Mouse (Mus musculus): ENCODE measurements around the gene Sik2. TPM values are rescaled to one million over a fixed set of nuclear protein-coding genes. Genes with fewer than 3 reads are reported as not detected.
A peak's percentile ranks its signal among the peaks of the same experiment; 100 is the strongest.

Gene Sik2
- 14.3 and 14.9 TPM in 2 replicates for polyA plus RNA-seq (2015; fragmentation: Nextera tagmentation; extraction: Ambion mirVana)

DNA sequence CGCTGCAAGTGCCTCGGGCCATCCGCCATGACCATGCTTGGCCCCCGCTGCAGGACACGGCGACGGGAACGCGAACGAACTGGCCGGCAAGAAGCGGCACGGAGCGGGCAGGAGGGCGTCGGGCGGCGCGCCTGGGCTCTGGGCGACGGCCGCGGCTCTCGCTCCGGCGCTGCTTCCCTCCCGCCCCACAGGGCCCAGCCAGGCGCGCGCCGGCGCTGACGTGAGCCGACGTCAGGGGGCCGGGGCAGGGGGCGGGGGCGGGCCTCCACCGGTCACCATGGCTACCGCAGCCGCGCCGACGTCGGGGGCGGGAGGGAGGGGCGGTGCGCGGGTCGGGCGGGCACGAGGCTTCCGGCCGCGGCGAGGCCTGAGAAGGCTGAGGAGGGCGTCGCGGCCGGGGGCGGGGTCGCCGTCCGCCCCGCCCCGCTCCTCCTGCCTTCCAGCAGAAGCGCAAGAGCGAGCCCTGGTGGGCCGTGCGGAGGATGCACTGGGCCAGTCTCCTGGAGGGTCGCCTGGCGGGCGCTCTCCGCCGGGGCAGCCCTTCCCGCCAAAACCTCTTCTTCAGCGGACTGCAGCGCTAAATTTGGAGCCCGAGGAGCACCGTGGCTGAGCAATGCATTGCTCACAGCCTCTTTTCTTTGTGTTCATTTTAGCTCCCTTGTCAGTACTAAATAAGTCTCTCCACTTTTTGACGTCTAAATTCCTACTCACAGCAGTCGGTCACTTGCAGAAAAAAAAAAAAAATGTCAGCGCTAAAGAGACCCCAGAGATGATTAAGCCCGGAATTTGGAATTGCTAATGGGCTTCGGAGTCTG, at the start of gene Sik2:
Gene Sik2 (minus strand): TSS at position 233 of the 815 bp plus-strand sequence.
- ATAC-seq (ENCODE audit: low FRiP score) = peak; percentile 97
- no peaks in the 10 kb centered on the region for H3K36me3 ChIP-seq
- H3K4me1 ChIP-seq (replicated peaks) = peaks cover 7% of the 10 kb centered on the region
- H3K9ac ChIP-seq = peak within 1 kb of the TSS; percentile 92
- H3K4me3 ChIP-seq = peak within 1 kb of the TSS; percentile 91
- H3K9me3 ChIP-seq = no peaks in the 10 kb centered on the region
- H3K27me3 ChIP-seq = 0 out of 2 replicates have a peak, but pooled peaks cover 5% of the 10 kb centered on the region
- under 1% methylated on average over 58 of the region's 85 CpGs for WGBS
- peak within 1 kb of the TSS; percentile 90 for H3K27ac ChIP-seq
- peak within 1 kb of the TSS; percentile 65 for H3K4me2 ChIP-seq

DNA sequence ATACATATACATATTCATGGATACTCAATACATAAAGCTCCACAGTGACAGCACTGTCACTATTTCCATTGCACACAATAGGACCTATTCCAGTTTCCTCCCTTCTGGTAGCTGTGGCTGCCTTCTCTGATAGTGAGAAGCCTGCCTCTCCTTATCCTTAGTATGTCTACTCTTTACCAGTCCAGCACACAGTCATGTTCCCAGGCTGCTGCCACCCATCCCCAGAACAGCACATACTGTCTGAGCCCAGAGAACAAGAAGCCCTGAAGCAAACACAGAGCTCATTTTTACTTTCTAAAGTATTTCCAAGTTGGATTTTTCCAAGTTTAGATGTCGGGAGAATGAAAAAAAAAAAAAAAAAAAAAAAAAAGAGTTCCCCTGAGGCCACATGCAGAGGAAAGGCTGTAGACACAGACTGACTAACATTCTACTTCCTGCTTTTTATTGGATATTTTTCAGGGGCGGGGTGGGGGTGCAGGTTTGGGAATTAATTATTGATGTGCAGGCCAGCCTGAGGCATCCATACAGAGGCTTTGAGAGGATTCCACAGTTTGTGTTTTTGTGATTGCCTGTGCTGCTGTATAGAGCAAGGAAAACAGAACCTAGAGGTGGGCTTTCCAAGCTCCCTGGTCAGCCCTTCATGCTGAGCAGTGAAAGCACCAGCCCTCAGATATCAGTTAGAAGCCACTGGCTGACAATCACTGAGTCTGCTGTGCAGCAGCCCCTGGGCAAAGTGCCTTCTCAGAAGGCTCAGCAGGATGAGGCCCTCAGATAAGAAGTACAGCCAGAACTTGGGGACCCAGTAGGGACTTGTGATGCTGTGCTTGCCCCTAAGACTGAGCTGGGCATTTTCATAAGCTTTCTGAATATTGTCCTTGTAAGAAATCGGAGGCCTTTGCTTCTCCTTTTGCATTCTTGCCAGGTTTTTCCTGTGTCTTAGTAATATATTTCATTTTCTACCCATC, 47.8 kb upstream of the Sik2 start:
- 70% methylated on average over 3 of the region's 3 CpGs for WGBS

DNA sequence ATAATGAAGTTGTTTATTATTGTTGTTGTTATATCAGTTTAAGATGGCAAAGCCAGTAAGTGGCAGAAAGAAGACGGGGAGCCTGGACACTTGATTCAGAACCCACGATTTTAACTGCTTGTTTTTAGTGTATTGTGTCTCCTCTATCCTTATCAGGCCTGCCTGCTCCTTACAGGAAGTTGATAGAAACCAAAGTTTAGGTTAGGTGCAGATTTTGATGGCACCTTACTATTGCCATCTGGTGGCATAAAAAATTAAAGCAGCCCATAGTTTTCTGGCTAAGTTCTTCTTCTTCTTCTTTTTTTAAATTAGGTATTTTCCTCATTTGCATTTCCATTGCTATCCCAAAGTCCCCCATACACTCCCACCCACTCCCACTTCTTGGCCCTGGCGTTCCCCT, 43.3 kb upstream of the Sik2 start:
- Histone ChIP-seq H3K36me3 (no peaks in the 10 kb centered on the region), H3K27me3 (no peaks in the 10 kb centered on the region), H3K4me1 (replicated peaks) (no peaks in the 10 kb centered on the region), H3K27ac (no peak overlapping the region), H3K4me2 (no peak overlapping the region), H3K4me3 (no peak overlapping the region), H3K9me3 (no peaks in the 10 kb centered on the region), H3K9ac (no peak overlapping the region)
- 81% methylated on average over 3 of the region's 3 CpGs for WGBS
- no peak for ATAC-seq (ENCODE audit: low FRiP score)

More for the DNA sequence above, 47.8 kb upstream of the Sik2 start:
- Histone ChIP-seq H3K9me3 (no peaks in the 10 kb centered on the region), H3K4me1 (replicated peaks) (no peaks in the 10 kb centered on the region), H3K27ac (no peak overlapping the region), H3K36me3 (no peaks in the 10 kb centered on the region), H3K9ac (no peak overlapping the region), H3K4me3 (no peak overlapping the region), H3K27me3 (no peaks in the 10 kb centered on the region), H3K4me2 (no peak overlapping the region)
- ATAC-seq (ENCODE audit: low FRiP score) = no peak

DNA sequence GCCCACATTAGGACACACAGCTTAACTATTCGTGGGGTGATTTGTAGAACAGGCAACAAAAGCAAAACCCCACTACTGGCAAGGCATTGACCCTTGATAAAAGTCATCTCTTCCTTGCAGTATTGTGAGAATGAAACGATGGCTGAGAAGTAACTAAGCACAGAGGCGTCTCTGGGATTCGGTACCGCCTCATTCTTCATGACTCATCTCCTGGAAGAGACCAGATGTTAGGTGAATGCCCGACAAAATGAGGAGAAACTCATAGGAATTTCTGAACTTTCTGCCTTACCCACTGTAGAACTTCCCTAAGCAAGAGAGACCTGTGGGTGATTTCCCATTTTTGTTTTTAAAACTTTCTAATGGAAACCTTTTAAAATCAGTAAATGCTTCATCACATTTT, 33.3 kb upstream of the Sik2 start:
- H3K27ac ChIP-seq = no peak overlapping the region
- no peak overlapping the region for H3K9ac ChIP-seq
- H3K4me2 ChIP-seq = no peak overlapping the region
- no peaks in the 10 kb centered on the region for H3K36me3 ChIP-seq
- no peaks in the 10 kb centered on the region for H3K9me3 ChIP-seq
- no peak for ATAC-seq (ENCODE audit: low FRiP score)
- H3K4me1 ChIP-seq (replicated peaks) = no peaks in the 10 kb centered on the region
- no peak overlapping the region for H3K4me3 ChIP-seq
- WGBS = 84% methylated on average over 6 of the region's 6 CpGs
- no peaks in the 10 kb centered on the region for H3K27me3 ChIP-seq

DNA sequence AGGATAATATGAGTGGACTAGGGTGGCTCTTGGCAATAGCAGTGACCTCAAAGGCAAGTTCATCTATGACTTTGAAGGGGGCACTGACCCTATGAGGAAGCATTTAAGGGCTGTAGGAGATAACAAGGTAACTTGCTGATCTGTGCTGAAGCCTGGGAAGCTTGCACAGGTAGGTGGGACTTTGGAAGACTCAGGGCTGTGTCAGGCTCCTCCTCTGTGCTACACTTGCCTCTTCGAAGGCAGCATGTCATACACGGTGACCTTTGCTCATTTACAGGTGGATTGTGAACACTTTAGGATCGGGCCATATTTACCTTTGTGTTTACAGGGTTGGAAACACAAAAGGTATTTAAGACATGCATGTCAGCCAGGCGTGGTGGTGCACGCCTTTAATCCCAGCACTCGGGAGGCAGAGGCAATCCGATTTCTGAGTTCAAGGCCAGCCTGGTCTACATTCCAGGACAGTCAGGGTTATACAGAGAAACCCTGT, 32.7 kb upstream of the Sik2 start:
- Histone ChIP-seq H3K27me3 (no peaks in the 10 kb centered on the region), H3K4me3 (no peak overlapping the region), H3K36me3 (no peaks in the 10 kb centered on the region), H3K27ac (no peak overlapping the region), H3K9ac (no peak overlapping the region), H3K9me3 (no peaks in the 10 kb centered on the region), H3K4me1 (replicated peaks) (no peaks in the 10 kb centered on the region), H3K4me2 (no peak overlapping the region)
- WGBS = 93% methylated on average over 7 of the region's 7 CpGs
- ATAC-seq (ENCODE audit: low FRiP score) = no peak

DNA sequence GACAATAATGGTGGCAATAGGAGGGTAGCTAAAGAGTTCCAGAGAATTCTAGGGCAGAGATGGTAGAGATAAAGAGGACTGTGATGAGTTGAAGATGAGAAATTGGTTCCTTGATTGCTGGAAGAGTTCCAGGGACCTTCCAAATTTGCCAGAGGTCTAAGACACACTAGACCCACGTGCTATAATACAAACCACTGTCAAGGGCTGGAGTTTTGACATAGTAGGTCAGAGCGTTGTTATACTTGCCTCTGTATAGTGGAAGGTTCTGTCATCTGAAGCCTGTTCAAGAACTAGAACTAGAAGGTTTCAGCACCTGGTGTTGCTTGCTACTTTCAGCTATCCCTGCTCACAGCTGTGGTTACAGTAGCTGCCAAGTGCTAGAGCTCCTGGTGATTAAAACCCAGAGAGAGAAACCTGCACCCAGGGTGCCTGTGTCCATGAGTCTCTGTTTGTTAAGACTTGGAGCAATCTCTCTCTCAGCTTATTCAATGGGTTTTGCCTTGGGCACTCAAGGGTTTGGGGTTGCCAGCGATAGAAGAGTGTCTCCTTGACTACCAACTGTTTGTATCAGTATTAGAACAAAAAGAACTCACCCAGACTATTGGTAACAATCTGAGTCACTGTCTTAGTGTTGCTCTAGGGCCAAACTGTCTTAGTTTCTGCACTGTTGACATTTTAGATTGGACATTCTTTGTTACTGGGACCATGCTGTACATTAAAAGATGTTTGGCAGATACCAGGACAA, 24.1 kb upstream of the Sik2 start:
- H3K36me3 ChIP-seq = no peaks in the 10 kb centered on the region
- H3K27me3 ChIP-seq = no peaks in the 10 kb centered on the region
- no peak overlapping the region for H3K4me3 ChIP-seq
- ATAC-seq (ENCODE audit: low FRiP score) = no peak
- H3K4me1 ChIP-seq (replicated peaks) = no peaks in the 10 kb centered on the region
- H3K4me2 ChIP-seq = no peak overlapping the region
- 83% methylated on average over 3 of the region's 3 CpGs for WGBS
- H3K9me3 ChIP-seq = no peaks in the 10 kb centered on the region
- no peak overlapping the region for H3K27ac ChIP-seq
- H3K9ac ChIP-seq = no peak overlapping the region

DNA sequence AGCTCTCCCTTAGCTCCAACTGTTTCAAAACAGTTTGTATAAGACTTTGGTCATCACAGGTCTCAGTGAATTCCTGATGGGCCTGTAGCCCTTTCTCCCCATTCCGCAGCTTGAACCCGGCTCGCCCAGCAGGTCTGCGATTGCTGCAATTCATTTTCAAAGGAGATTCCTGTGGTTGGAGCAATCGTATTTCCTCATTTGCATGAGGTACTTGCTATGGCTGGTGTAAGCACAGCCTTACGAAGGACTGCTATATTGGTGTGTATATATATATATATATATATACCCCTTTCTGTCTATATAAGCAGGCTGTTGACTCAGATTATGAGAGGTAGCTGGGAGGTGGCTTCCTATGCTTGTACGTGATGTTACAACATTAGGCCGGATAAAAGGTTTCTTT, 23.4 kb upstream of the Sik2 start:
- no peak overlapping the region for H3K4me3 ChIP-seq
- no peaks in the 10 kb centered on the region for H3K36me3 ChIP-seq
- no peaks in the 10 kb centered on the region for H3K4me1 ChIP-seq (replicated peaks)
- ATAC-seq (ENCODE audit: low FRiP score) = no peak
- H3K9me3 ChIP-seq = no peaks in the 10 kb centered on the region
- no peak overlapping the region for H3K9ac ChIP-seq
- no peak overlapping the region for H3K4me2 ChIP-seq
- H3K27ac ChIP-seq = no peak overlapping the region
- no peaks in the 10 kb centered on the region for H3K27me3 ChIP-seq
- WGBS = 65% methylated on average over 8 of the region's 8 CpGs

DNA sequence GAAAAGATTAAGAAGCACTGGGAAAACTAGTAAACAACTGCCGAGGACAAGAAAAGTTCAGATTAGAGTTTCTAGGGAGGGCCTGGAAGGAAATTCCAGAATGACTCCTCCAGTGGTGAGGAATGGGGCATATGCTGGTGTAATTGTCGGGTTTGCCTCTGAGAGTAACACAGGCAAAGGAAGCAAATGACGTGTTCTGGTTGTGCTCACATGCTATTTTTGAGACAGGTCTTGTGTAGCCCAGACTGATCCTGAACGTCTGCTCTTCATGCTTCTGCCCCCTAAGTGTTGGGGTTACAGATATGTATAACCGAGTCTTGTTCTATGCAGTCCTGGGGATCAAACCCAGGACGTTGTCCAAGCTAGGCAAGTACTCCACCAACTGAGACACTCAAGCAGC, 22.7 kb upstream of the Sik2 start:
- 75% methylated on average over 6 of the region's 6 CpGs for WGBS
- Histone ChIP-seq H3K4me2 (no peak overlapping the region), H3K9me3 (no peaks in the 10 kb centered on the region), H3K4me1 (replicated peaks) (no peaks in the 10 kb centered on the region), H3K9ac (no peak overlapping the region), H3K27ac (no peak overlapping the region), H3K36me3 (no peaks in the 10 kb centered on the region), H3K27me3 (no peaks in the 10 kb centered on the region), H3K4me3 (no peak overlapping the region)
- ATAC-seq (ENCODE audit: low FRiP score) = no peak

DNA sequence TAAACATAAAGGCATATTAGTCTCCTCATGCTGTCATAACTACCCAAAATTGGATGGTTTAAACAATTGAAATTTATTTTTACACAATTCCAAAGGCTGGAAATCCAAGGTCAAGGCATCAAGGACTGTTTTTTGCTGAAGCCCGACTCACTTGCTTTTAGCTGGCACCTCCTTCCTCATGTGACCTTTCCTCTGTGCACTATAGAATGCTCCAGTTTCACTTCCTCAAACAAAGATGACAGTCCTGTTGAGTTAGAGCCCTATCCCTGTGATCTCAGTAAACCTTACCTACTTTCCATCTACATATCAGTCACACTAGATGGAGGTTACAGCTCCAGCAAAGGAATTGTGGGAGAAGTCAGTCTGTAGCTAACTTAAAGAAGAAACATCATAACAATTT, 21.3 kb upstream of the Sik2 start:
- no peak overlapping the region for H3K4me3 ChIP-seq
- H3K27me3 ChIP-seq = no peaks in the 10 kb centered on the region
- 67% methylated on average over 1 of the region's 1 CpGs for WGBS
- no peaks in the 10 kb centered on the region for H3K9me3 ChIP-seq
- H3K4me1 ChIP-seq (replicated peaks) = no peaks in the 10 kb centered on the region
- no peak overlapping the region for H3K4me2 ChIP-seq
- no peaks in the 10 kb centered on the region for H3K36me3 ChIP-seq
- H3K27ac ChIP-seq = no peak overlapping the region
- no peak for ATAC-seq (ENCODE audit: low FRiP score)
- H3K9ac ChIP-seq = no peak overlapping the region

DNA sequence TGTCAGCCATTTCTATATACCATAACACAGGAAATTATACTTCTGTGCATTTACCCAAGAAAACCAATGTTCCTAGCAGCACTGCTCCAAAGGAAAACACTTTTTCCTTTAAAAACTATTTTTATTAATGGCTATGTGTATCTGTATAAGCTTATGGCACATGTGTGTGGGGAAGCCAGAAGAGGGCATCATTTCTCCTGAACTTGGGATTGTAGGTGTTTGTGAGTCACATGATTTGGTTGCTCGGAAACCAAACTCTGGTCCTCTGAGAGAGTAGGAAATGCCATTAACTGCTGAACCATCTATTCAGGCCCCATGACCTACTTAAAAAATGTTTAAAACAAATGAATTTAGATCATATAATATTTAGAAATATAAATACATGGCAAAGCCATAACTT, 18.1 kb upstream of the Sik2 start:
- Histone ChIP-seq H3K27ac (no peak overlapping the region), H3K36me3 (no peaks in the 10 kb centered on the region), H3K9me3 (no peaks in the 10 kb centered on the region), H3K4me3 (no peak overlapping the region), H3K4me2 (no peak overlapping the region), H3K4me1 (replicated peaks) (no peaks in the 10 kb centered on the region), H3K27me3 (no peaks in the 10 kb centered on the region), H3K9ac (no peak overlapping the region)
- no peak for ATAC-seq (ENCODE audit: low FRiP score)
- 95% methylated on average over 1 of the region's 1 CpGs for WGBS

DNA sequence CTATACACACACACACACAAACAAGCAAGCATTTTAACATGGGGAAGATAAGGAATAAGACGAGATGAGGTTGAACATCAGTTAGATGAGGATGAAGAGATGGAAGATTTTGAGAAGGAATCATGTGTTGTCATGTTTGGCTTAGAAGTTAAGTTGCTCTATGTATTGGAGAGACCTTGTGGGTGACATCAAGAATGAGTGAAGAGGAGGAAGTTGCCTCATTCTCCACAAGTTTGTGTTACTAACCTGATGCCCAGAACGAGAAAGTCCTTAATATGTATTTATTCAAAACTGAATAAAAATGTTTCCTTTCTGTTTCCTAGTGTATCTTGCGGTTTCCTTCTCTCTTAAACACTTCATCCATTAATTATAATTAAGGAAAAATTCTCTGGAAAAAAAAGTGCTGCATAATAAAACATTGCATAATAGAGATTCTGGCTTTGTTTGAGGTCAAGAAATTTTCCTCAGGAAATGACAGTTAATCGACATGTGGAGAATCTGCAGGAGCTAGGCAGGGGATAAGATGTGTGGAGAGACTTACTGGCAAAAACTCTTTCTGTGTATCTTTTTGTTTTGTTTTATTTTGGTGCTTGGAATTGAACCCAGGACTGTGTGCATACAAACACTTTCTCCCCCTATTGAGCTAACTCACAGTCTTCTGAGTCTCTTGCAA, 12.4 kb upstream of the Sik2 start:
- no peak overlapping the region for H3K4me2 ChIP-seq
- H3K4me3 ChIP-seq = no peak overlapping the region
- ATAC-seq (ENCODE audit: low FRiP score) = no peak
- H3K36me3 ChIP-seq = no peaks in the 10 kb centered on the region
- no peaks in the 10 kb centered on the region for H3K9me3 ChIP-seq
- H3K9ac ChIP-seq = no peak overlapping the region
- H3K4me1 ChIP-seq (replicated peaks) = no peaks in the 10 kb centered on the region
- 90% methylated on average over 4 of the region's 4 CpGs for WGBS
- no peaks in the 10 kb centered on the region for H3K27me3 ChIP-seq
- no peak overlapping the region for H3K27ac ChIP-seq
